Mouse (Mus musculus): ENCODE results near the gene Fgl2.

DNA sequence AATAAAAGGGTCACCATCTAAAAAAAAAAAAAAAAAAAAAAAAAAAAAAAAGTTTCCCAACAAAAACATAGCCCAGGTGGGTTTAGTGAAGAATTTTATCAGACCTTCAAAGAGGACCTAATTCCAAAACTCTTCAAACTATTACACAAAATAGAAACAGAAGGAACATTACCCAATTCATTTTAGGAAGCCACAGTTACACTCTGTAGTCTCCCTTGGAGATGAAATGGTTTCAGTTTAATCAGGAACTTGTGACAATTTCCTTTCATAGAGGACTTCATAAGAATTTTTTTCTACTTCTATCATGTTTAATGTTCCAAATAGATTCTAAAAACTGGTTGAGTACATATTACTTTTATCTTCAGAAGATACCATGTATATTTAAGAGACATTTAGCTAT, 20.8 kb upstream of the Fgl2 start:
- TF ChIP-seq GATA1 (IDR thresholded peaks at IDR 0.05; ENCODE audit: borderline replicate concordance, low read length) (no peak), FLI1 (IDR thresholded peaks at IDR 0.05; ENCODE audit: low read length) (no peak)
